Mouse (Mus musculus) lung, postnatal 36 days (tissue): ENCODE data around the gene Eif4e3.

Source experiments
- DNase-seq: peaks from one replicate; pipeline ENCODE4 v3.0.0; 2022; ENCODE audit warnings: mixed read lengths

Gene Eif4e3

DNA sequence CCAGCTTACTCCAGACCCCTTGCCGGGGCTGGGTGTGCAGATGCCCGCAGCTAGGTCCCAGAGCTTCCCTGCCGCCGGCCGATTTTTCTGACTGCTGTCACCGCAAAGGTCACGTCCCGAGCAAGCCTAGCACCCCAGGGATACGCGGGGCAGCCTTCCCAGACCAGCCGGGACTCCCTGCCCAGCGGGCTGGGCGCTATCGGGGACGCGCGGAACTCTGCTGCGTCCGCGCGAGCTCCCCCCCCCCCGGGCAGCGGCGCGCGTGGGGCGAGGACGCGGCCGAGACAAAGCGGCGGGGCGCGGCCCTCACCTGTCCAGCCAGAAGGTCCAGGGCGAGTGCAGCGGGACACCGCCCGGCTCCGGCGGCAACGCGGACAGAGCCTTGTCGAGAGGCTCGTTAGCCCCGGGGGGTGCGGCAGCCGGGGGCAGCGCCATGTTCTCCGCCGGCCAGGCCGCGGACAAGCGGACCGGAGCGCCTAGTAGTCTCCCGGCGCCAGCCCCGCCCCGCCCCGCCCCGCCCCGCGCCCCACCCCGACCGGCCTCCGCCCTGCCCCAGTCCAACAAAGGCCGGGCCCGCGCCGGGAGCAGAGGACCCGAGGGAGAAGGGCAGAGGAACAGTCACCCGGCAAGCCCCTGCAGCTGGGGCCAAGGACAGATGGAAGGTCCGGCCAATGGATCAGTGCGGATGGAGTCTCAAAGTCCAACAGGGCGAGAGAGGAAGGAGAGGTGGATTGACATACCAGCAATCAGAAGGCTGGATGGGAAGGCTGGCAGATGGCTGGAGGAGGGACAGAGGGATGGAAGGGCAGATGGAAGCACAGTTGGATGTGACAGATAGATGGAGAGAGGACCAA lies at the start of gene Eif4e3, which contains the start of gene Gm20696:
Gene Eif4e3, minus strand, starts transcription at position 454 of the 854 bp plus-strand sequence.
Gene Gm20696, minus strand, starts transcription at position 480 of the 854 bp plus-strand sequence.
- DNase-seq, result peak; percentile 58

DNA sequence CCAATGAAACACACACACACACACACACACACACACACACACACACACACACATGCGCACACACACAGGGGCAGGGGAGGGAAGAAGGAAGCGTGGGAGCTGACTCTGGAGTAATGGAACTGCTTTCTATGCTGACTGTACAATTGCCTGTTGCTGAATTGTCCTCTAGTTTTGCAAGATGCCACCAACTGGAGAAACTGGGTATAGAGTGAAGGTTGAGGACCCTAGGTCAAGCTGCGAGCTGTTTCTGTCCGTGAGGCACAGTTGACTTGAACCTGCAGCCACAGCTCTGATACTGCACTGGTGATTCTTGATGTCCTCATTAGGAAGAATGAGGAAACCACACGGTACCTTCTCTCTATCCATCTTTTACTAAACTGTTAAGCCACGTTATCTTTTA lies 49.3 kb upstream of the Eif4e3 start:
- DNase-seq, result no peak

- no peak for DNase-seq
These were observed 48.6 kb upstream of the Eif4e3 start for GRCm38 (mm10) chr6:99715191-99715590.

DNA sequence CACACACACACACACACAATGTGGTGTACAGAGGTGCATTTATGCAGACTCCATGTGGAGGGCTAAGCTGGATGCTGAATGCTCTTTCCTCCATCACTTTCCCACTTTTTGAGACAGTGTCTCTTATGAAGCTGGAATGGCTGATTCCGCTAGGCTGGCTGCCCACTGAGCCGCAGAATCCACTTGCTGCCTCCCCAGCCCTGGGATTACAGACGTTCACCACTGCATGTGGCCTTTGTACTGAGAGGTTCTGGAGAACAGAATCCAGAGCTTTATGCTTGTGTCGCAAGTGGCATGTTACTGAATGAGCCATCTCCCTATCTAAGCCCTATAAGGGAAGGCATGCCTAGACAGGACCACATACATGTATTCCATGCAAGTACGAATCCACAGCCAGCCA lies 46.7 kb upstream of the Eif4e3 start:
- no peak for DNase-seq

DNA sequence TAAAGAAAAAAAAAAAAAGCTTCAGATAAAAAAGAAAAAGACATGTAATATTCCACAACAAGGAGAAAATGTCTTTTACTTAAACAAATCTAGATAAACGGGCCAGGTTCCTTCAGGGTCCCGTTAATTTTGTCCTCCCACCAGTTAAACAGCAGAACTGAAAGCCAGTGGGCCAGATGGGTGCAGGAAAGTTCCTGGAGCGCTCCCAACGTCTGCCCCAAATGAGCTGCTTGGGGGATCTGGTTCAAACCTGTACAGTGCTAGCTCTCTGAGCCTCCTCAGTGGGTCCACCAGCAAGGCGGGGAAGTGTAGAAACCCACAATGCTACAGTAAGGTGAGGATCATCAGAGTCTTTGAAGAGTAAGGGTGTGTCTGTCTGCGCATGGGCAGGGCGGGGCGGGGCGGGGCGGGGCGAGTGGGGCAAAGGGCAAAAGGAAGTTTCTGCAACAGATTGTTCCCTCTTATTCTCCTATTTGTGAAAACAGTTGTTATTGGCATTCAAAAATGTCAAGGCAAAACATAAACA lies 45.1 kb upstream of the Eif4e3 start:
- no peak for DNase-seq

DNA sequence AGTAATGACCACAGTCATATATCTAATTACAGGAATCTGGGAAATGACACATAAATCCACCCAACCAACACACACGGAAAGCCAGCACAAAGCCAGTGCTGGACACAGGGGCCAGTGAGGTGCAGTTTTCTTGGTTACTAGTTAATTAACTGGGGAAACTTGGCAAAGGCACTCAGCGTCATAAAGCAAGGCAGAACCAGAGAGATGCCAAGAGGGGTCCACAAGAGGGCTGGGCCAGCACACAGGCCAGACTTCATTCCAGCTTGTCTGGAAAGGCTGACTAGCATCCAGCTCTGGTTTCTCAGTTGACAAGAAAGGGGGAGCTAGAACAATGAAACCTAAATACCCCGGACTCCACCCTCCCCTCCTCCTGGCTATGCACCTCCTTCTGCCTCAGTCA lies 33.9 kb upstream of the Eif4e3 start:
- no peak for DNase-seq

DNA sequence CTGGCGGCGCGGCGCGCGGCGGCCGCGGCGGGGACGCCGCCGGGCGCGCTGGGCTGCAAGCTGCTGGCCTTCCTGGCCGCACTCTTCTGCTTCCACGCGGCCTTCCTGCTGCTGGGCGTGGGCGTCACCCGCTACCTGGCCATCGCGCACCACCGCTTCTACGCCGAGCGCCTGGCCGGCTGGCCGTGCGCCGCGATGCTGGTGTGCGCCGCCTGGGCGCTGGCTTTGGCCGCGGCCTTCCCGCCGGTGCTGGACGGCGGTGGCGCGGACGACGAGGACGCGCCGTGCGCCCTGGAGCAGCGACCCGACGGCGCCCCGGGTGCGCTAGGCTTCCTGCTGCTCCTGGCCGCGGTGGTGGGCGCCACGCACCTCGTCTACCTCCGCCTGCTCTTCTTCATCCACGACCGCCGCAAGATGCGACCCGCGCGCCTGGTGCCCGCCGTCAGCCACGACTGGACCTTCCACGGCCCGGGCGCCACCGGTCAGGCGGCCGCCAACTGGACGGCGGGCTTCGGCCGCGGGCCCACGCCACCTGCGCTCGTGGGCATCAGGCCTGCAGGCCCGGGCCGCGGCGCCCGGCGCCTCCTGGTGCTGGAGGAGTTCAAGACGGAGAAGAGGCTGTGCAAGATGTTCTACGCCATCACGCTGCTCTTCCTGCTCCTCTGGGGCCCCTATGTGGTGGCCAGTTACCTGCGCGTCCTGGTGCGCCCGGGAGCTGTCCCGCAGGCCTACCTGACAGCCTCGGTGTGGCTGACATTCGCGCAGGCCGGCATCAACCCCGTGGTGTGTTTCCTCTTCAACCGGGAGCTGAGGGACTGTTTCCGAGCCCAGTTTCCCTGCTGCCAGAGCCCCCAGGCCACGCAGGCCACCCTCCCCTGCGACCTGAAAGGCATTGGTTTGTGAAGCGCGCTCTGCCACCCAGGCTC lies 26.6 kb upstream of the Eif4e3 start:
- no peak for DNase-seq

DNA sequence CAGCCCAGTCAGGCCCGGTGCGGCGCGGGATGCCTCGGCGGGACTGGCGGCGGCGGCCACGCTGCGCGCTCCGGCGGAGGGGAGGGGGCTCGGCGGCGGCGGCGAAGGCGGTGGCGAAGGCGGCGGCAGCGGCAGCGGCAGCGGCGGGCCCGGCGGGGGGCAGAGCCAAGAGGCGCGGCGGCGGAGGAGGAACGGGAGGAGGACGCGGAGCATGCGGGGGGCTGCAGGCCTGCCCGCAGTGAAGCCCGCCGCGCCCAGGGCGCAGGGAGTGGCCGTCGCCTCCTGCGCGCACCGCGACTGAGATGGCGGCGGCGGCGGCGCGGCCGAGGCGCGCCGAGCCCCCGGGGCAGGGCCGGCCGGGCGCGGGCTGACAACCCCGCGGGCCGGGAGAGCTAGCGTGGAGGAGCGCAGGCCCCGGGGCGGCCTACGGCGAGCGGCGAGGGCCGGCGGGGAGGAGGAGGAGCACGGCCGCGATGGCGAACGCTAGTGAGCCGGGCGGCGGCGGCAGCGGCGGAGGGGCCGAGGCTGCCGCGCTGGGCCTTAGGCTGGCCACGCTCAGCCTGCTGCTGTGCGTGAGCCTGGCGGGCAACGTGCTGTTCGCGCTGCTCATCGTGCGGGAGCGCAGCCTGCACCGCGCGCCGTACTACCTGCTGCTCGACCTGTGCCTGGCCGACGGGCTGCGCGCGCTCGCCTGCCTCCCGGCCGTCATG lies 25.8 kb upstream of the Eif4e3 start, which contains the start of gene Gpr27:
Gene Gpr27, plus strand, starts transcription at position 474 of the 710 bp plus-strand sequence.
- DNase-seq, result no peak

GRCm38 (mm10) chr6:99691666-99692205 lies 25.2 kb upstream of the Eif4e3 start:
- DNase-seq, result no peak

DNA sequence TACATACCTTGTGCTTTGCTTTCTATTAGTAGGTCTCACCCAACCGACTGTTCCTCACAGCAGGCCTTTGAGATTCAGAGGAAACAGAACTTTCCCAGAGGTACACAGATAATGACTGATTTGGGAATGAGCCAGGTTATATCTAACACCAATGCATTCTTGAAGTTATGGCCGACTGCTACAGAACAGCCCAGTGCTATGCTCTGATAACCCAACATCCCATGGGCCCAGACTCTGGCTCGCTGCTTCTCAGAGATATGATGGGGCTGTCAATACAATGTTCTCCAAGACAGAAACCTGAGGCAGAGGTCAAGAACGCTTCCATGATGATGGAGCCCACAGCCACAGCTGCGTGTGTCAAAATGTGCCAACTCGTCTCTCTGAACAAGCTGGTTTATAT lies 21.9 kb upstream of the Eif4e3 start:
- no peak for DNase-seq

GRCm38 (mm10) chr6:99684899-99685298 lies 18.3 kb upstream of the Eif4e3 start:
- DNase-seq, result peak; percentile 20

- DNase-seq, result no peak
These were observed 17.4 kb upstream of the Eif4e3 start for GRCm38 (mm10) chr6:99683974-99684373.

DNA sequence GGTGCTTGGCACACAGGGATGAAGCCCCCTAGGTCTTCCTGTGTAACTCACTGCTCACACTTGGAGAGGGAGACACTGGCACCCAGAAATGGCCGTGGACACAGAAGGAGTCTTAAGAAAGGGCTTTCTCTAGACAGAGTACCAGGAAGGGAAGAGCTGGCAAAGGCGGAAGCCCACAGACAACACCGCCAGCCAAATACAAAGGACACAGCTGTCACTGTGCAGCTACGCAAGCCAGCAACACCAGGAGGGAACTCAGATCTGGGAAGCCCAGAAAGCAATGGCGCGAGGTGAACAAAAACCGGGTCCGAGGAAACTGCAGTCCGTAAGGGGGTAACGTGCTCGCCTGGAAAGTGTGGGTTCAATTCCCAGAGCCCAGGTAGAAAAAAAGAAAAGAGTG lies 11.5 kb upstream of the Eif4e3 start:
- no peak for DNase-seq

GRCm38 (mm10) chr6:99677325-99677724 lies 10.8 kb upstream of the Eif4e3 start:
- DNase-seq, result no peak

DNA sequence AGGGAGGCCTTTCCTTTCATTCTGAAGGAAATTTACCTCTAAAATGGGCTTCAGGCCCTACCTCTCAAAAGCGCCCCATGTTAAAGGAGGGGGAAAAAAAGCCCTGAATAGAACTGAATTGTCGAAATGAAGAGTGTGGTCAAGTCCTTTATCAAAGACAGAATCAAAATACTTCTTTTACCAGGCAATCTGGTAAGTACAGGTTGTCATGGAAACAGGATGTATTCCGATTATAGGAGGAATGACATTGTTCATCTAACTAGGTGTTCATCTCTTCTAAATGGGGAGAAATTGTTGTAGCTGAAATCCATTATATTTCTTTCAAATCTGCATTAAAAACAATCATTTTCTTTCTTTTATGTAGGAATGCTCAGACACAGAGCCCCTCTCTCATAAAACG lies 7.9 kb upstream of the Eif4e3 start:
- DNase-seq, result no peak

- no peak for DNase-seq
These were observed 5.2 kb upstream of the Eif4e3 start for GRCm38 (mm10) chr6:99671768-99672167.

DNA sequence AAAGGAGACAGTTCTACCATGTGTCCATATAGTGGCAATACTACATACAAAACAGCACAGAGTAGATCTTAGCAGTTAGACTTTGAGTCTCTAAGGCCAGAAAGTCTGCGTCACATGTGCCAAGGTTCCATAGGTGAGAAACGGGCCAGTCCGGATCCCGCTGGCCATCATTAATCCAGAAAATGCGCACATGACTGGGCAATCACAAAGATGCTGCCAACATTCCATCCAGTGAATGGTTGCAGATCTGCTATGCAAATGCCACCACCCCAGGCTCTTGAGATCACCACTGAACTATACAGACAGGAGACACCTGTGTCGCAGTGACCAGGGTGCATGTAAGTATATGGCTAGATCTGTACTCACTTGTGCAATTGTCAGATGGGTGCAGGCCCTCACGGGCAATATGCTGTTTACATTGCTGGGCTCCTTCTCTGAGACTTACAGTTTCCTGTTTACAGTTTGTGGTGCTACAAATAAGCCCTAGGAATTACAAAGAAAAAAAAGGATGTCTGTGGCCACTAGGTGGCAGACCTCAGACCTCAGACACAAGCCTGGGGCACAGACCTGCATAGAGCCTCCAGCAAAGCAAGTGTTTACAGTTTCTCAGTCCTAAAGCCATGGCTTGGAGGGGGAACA lies 4.0 kb upstream of the Eif4e3 start:
- peak; percentile 82 for DNase-seq

DNA sequence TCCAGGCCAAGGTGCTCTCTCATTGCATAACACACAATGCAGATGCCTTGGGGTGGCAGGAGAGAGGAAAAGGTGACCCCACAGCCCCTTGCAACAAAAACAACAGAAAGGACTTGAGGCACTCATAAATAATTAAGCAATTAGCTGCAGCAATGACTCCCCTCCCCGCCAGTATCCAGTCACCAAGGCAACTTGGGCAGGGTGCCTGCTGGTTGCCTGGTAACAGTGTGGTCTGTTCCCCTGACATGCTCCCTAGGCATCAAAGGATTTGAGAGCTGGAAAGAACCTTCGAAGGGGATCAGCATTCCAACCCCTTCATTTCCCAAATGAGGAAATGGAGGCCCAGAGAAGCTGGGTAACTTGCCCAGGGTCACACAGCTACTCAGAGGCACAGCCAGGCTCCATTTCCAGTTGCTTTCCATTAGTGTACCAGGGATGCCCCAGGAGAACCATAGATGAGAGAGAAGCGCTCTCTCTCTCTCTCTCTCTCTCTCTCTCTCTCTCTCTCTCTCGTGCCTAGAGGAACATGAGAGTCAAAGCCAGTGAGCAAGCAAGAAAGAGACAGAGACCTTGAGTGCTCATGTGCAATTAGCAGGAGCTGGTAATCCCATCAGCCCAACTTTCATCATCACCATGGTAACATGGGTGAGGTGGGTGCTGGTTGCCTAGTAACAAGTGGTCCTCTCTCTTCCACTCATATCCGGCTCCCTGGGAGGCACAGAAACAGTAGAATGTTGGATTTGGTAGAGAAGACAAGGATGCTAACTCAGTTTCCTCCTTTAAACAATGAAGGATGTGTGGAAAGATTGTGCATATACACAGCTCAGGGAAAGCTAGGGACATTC lies 3.1 kb upstream of the Eif4e3 start:
- DNase-seq, result no peak

DNA sequence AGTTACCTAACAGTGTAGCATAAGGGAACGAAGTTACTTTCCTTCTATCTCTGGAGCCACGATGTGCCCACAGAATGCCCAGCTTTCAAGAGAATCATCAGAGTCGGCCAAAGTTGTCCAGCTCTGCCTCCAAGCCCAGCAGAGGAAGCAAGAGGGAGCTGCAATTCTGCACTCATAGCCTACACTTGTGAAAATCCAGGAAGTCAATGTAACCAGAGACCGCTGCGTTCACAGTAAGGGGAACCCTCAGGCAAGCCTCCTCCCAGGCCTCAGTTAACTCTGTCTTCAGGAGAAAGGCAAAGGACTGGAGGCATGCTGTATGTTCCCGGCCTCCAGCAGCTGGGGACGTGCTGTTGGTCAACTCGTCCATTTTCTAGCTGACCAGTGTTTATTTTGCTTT lies 719 bp upstream of the Eif4e3 start:
- peak; percentile 41 for DNase-seq

GRCm38 (mm10) chr6:99665457-99666317 lies 884 bp downstream of the Eif4e3 start:
- no peak for DNase-seq
